ENCODE assay signal across 8 mouse cellular contexts in the genomic region with DNA sequence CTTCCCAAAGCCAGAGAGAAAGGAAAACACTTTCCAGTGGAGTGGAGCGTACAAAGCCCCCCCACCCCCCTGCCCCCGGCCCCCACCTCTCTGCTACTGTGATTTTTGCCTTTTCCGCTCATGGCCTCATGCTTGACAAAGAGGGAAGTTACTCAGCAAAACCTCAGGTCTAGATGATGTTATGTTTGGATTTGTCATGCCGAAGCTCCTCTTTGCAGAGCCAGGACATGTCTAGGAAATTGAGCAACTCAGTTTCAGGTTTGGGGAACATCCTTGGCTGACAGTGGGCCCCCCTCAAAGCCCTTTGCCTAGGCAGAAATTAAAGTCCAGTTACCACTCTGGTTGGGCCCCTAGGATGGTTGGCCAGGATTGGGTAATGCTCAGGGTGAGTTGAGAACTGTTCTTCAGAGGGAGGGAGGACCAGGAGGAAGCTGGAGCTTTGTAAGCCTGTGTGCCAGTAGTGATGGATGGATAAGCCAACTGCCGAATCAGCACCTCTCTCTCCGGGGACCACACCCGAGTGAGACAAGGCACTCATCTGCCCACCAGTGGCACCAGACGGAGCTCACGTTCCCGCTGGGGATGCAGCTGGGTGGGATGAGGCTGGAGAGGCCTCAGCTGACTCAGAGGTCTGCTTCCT. TPM values are rescaled to one million over a fixed set of nuclear protein-coding genes. Genes with fewer than 3 reads are reported as not detected.
DNase-seq lines count a peak whose midpoint lies in the region; ATAC-seq and TF ChIP-seq lines count a peak whose summit lies in the region.

No protein-coding gene starts in this region.

- 45% methylated on average over 10 of the region's 10 CpGs for WGBS in heart, postnatal 0 days

- 0 out of 2 replicates have a peak, but pooled peaks cover 10% of the 10 kb centered on the region for H3K4me1 ChIP-seq in heart, postnatal 0 days (ENCODE audit: control insufficient read depth, insufficient read depth)

- ATAC-seq in frontal cortex, adult (ENCODE audit: low TSS enrichment) = peak; percentile 68
- no peak for ATAC-seq in heart, postnatal 0 days (ENCODE audit: insufficient read depth, low read depth)
- ATAC-seq in erythroblast, adult 5-6 weeks (replicated peaks; ENCODE audit: low FRiP score, poor library complexity, severe bottlenecking) = no peak

- no peak overlapping the region for H3K27ac ChIP-seq in heart, postnatal 0 days (ENCODE audit: low read depth)

- TF ChIP-seq EP300 in heart, postnatal 0 days (IDR thresholded peaks at IDR 0.05; ENCODE audit: low read depth) = no peak

- H3K4me2 ChIP-seq in heart, postnatal 0 days (ENCODE audit: low read depth, low read length) = peak overlapping the region; percentile 52

- DNase-seq in frontal cortex, postnatal 25 days (ENCODE audit: low spot score in 2 of 2) = no peak
- peak; percentile 9 for DNase-seq in MEL-GATA-1-ER (ENCODE audit: extremely low read depth, low read depth)
- no peak for DNase-seq in heart, postnatal 0 days (ENCODE audit: low spot score)
- DNase-seq in lung, postnatal 14 days = peak; percentile 21
- no peak for DNase-seq in Muller cell, postnatal 12 days (ENCODE audit: inconsistent ontology term)
- no peak for DNase-seq in thymus, postnatal 0 days (ENCODE audit: low spot score)

- no peaks in the 10 kb centered on the region for H3K9me3 ChIP-seq in heart, postnatal 0 days (replicated peaks; ENCODE audit: control insufficient read depth, low read length)

- TF ChIP-seq CTCF in heart, postnatal 0 days (IDR thresholded peaks at IDR 0.05; ENCODE audit: low read depth) = no peak

- H3K27me3 ChIP-seq in heart, postnatal 0 days (ENCODE audit: control insufficient read depth, insufficient read depth, low read length) = no peaks in the 10 kb centered on the region

- no peak overlapping the region for H3K9ac ChIP-seq in heart, postnatal 0 days (replicated peaks; ENCODE audit: low read depth, low read length)

- peaks cover 12% of the 10 kb centered on the region for H3K36me3 ChIP-seq in heart, postnatal 0 days (replicated peaks; ENCODE audit: control insufficient read depth, insufficient read depth, low read length)

- peak overlapping the region; percentile 32 for H3K4me3 ChIP-seq in heart, postnatal 0 days (ENCODE audit: low read depth, low read length)

RNA-seq across cellular contexts. Expression of gene Stab1, which starts 2.3 kb away (rescaled TPM):
- total RNA-seq in heart, postnatal 0 days (2014; rRNA removed; ENCODE audit: low replicate concordance) = 75.3 and 90.4 TPM in 2 replicates
- 24.0 and 25.4 TPM in 2 replicates for polyA plus RNA-seq in heart, postnatal 0 days (2015; fragmentation: Nextera tagmentation; extraction: Ambion mirVana)
- polyA plus RNA-seq in thymus, postnatal 0 days (2015; fragmentation: Nextera tagmentation; extraction: Ambion mirVana) = 8.0 and 8.8 TPM in 2 replicates
- not detected in 2 replicates for total RNA-seq in erythroblast, adult 5-6 weeks (2015; ENCODE audit: low replicate concordance)
- total RNA-seq in erythroblast, adult 5-6 weeks (2017; ENCODE audit: low replicate concordance) = 0.70 TPM in 1 of 2 replicates, not detected in the other

RNA-seq across cellular contexts. Expression of gene Nt5dc2, which starts 35.3 kb away (rescaled TPM):
- 212 and 269 TPM in 2 replicates for total RNA-seq in heart, postnatal 0 days (2014; rRNA removed; ENCODE audit: low replicate concordance)
- polyA plus RNA-seq in heart, postnatal 0 days (2015; fragmentation: Nextera tagmentation; extraction: Ambion mirVana) = 146 and 158 TPM in 2 replicates
- 111 and 116 TPM in 2 replicates for polyA plus RNA-seq in thymus, postnatal 0 days (2015; fragmentation: Nextera tagmentation; extraction: Ambion mirVana)
- 12.3 and 18.4 TPM in 2 replicates for total RNA-seq in erythroblast, adult 5-6 weeks (2015; ENCODE audit: low replicate concordance)
- 5.0 and 30.4 TPM in 2 replicates for total RNA-seq in erythroblast, adult 5-6 weeks (2017; ENCODE audit: low replicate concordance)

RNA-seq across cellular contexts. Expression of gene Smim4, which starts 37.4 kb away (rescaled TPM):
- 12.7 and 28.8 TPM in 2 replicates for total RNA-seq in heart, postnatal 0 days (2014; rRNA removed; ENCODE audit: low replicate concordance)
- 194 and 207 TPM in 2 replicates for polyA plus RNA-seq in heart, postnatal 0 days (2015; fragmentation: Nextera tagmentation; extraction: Ambion mirVana)
- 244 and 262 TPM in 2 replicates for polyA plus RNA-seq in thymus, postnatal 0 days (2015; fragmentation: Nextera tagmentation; extraction: Ambion mirVana)
- total RNA-seq in erythroblast, adult 5-6 weeks (2015; ENCODE audit: low replicate concordance) = 22.8 and 30.9 TPM in 2 replicates
- total RNA-seq in erythroblast, adult 5-6 weeks (2017; ENCODE audit: low replicate concordance) = 14.7 and 16.2 TPM in 2 replicates

RNA-seq across cellular contexts. Expression of gene Tnnc1, which starts 42.0 kb away (rescaled TPM):
- total RNA-seq in heart, postnatal 0 days (2014; rRNA removed; ENCODE audit: low replicate concordance) = 2,939 and 3,145 TPM in 2 replicates
- polyA plus RNA-seq in heart, postnatal 0 days (2015; fragmentation: Nextera tagmentation; extraction: Ambion mirVana) = 7,680 and 7,748 TPM in 2 replicates
- polyA plus RNA-seq in thymus, postnatal 0 days (2015; fragmentation: Nextera tagmentation; extraction: Ambion mirVana) = 5.0 and 5.7 TPM in 2 replicates
- total RNA-seq in erythroblast, adult 5-6 weeks (2015; ENCODE audit: low replicate concordance) = not detected in 2 replicates
- total RNA-seq in erythroblast, adult 5-6 weeks (2017; ENCODE audit: low replicate concordance) = not detected in 2 replicates

RNA-seq across cellular contexts. Expression of gene Nisch, which starts 50.6 kb away (rescaled TPM):
- total RNA-seq in heart, postnatal 0 days (2014; rRNA removed; ENCODE audit: low replicate concordance) = 292 and 338 TPM in 2 replicates
- polyA plus RNA-seq in heart, postnatal 0 days (2015; fragmentation: Nextera tagmentation; extraction: Ambion mirVana) = 162 and 171 TPM in 2 replicates
- 116 and 144 TPM in 2 replicates for polyA plus RNA-seq in thymus, postnatal 0 days (2015; fragmentation: Nextera tagmentation; extraction: Ambion mirVana)
- 30.2 and 34.1 TPM in 2 replicates for total RNA-seq in erythroblast, adult 5-6 weeks (2015; ENCODE audit: low replicate concordance)
- 19.5 and 21.8 TPM in 2 replicates for total RNA-seq in erythroblast, adult 5-6 weeks (2017; ENCODE audit: low replicate concordance)

Comparison
In these comparisons a context has a peak if more than half of its experiments do, and no peak if none do; other contexts are left out.
1. DNase-seq: peak in MEL-GATA-1-ER (single experiment) and lung, postnatal 14 days (single experiment); none in frontal cortex, postnatal 25 days (0 of 2), heart, postnatal 0 days (single experiment), Muller cell, postnatal 12 days (single experiment) and thymus, postnatal 0 days (single experiment).
2. RNA of gene Stab1, which starts 2.3 kb away (total RNA-seq): 75.3 to 90.4 TPM in heart, postnatal 0 days; 0.70 TPM in erythroblast, adult 5-6 weeks; every median in the first group is over 10 times any median in the second.